Mouse (Mus musculus): Measurements from ENCODE around the gene Naa10. TPM values are rescaled to one million over a fixed set of nuclear protein-coding genes. Genes with fewer than 3 reads are reported as not detected.
A peak's percentile ranks its signal among the peaks of the same experiment; 100 is the strongest.

The Naa10 gene
- polyA plus RNA-seq, 1 experiment: 82.0 TPM

DNA sequence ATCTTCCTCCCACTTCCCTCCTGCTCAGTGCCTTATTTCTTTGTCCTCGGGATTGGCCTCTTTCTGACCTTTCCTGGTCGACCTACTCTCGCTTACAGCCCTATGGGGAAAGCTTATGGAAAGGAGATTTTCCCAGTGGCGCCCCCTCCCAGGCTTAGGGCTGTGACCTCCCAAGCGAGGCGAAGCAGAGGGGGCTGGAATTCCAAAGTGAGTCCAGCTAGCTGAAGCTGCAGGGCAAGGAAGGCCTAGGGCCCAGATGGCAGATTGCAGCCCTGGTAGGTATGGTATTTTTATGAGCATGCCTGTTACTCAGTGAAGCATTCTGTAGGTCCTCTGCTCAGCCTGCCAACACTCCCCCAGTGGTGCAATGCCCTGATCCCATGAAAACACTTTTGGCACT is 40.3 kb downstream of the Naa10 start:
- WGBS: 76% methylated on average over 6 of the region's 6 CpGs
- TF ChIP-seq CTCF (IDR thresholded peaks at IDR 0.05; ENCODE audit: borderline replicate concordance, control insufficient read depth, extremely low read depth, insufficient read depth, low read length, poor library complexity): no peak
- no peak for TF ChIP-seq POLR2A (IDR thresholded peaks at IDR 0.05; ENCODE audit: control insufficient read depth, extremely low read depth, insufficient read depth, low read length, poor library complexity)
- Histone ChIP-seq H3K27ac (ENCODE audit: control insufficient read depth, insufficient read depth, low read length) (no peak overlapping the region), H3K4me1 (replicated peaks; ENCODE audit: control insufficient read depth, insufficient read depth, low read length) (peaks cover 12% of the 10 kb centered on the region), H3K36me3 (ENCODE audit: control insufficient read depth, insufficient read depth, low read length) (no peaks in the 10 kb centered on the region), H3K4me3 (ENCODE audit: control insufficient read depth, insufficient read depth, low read length) (no peak overlapping the region), H3K27me3 (ENCODE audit: control insufficient read depth, insufficient read depth, low read length) (no peaks in the 10 kb centered on the region; the same call in 1 of the 2 replicates)
- DNase-seq: no peak

- 34% methylated on average over 16 of the region's 16 CpGs for WGBS
- Histone ChIP-seq H3K4me1 (replicated peaks; ENCODE audit: control insufficient read depth, insufficient read depth, low read length) (peaks cover 12% of the 10 kb centered on the region), H3K27me3 (ENCODE audit: control insufficient read depth, insufficient read depth, low read length) (no peaks in the 10 kb centered on the region; the same call in 1 of the 2 replicates), H3K36me3 (ENCODE audit: control insufficient read depth, insufficient read depth, low read length) (no peaks in the 10 kb centered on the region), H3K4me3 (ENCODE audit: control insufficient read depth, insufficient read depth, low read length) (peak overlapping the region; percentile 48; the same call in 1 of the 2 replicates), H3K27ac (ENCODE audit: control insufficient read depth, insufficient read depth, low read length) (no peak overlapping the region)
- TF ChIP-seq POLR2A (IDR thresholded peaks at IDR 0.05; ENCODE audit: control insufficient read depth, extremely low read depth, insufficient read depth, low read length, poor library complexity) (no peak), CTCF (IDR thresholded peaks at IDR 0.05; ENCODE audit: borderline replicate concordance, control insufficient read depth, extremely low read depth, insufficient read depth, low read length, poor library complexity) (no peak)
- DNase-seq: no peak
Measured at GRCm38 (mm10) chrX:73881036-73881427, 40.7 kb downstream of the Naa10 start.

GRCm38 (mm10) chrX:73880194-73881035 is 41.3 kb downstream of the Naa10 start:
- DNase-seq: peak; percentile 61
- Histone ChIP-seq H3K4me3 (ENCODE audit: control insufficient read depth, insufficient read depth, low read length) (peak overlapping the region; percentile 48), H3K27me3 (ENCODE audit: control insufficient read depth, insufficient read depth, low read length) (no peaks in the 10 kb centered on the region; the same call in 1 of the 2 replicates), H3K36me3 (ENCODE audit: control insufficient read depth, insufficient read depth, low read length) (no peaks in the 10 kb centered on the region), H3K27ac (ENCODE audit: control insufficient read depth, insufficient read depth, low read length) (no peak overlapping the region), H3K4me1 (replicated peaks; ENCODE audit: control insufficient read depth, insufficient read depth, low read length) (peaks cover 12% of the 10 kb centered on the region)
- TF ChIP-seq POLR2A (IDR thresholded peaks at IDR 0.05; ENCODE audit: control insufficient read depth, extremely low read depth, insufficient read depth, low read length, poor library complexity): no peak
- TF ChIP-seq CTCF (IDR thresholded peaks at IDR 0.05; ENCODE audit: borderline replicate concordance, control insufficient read depth, extremely low read depth, insufficient read depth, low read length, poor library complexity): no peak
- 3% methylated on average over 38 of the region's 48 CpGs for WGBS

- no peak overlapping the region for H3K4me3 ChIP-seq (ENCODE audit: control insufficient read depth, insufficient read depth, low read length)
- DNase-seq: no peak
- TF ChIP-seq POLR2A (IDR thresholded peaks at IDR 0.05; ENCODE audit: control insufficient read depth, extremely low read depth, insufficient read depth, low read length, poor library complexity): no peak
- no peak for TF ChIP-seq CTCF (IDR thresholded peaks at IDR 0.05; ENCODE audit: borderline replicate concordance, control insufficient read depth, extremely low read depth, insufficient read depth, low read length, poor library complexity)
- no peaks in the 10 kb centered on the region; the same call in 1 of the 2 replicates for H3K27me3 ChIP-seq (ENCODE audit: control insufficient read depth, insufficient read depth, low read length)
- no peak overlapping the region for H3K27ac ChIP-seq (ENCODE audit: control insufficient read depth, insufficient read depth, low read length)
- H3K4me1 ChIP-seq (replicated peaks; ENCODE audit: control insufficient read depth, insufficient read depth, low read length): peaks cover 12% of the 10 kb centered on the region
- no peaks in the 10 kb centered on the region for H3K36me3 ChIP-seq (ENCODE audit: control insufficient read depth, insufficient read depth, low read length)
- 59% methylated on average over 1 of the region's 1 CpGs for WGBS
Measured at GRCm38 (mm10) chrX:73877014-73877413, 44.7 kb downstream of the Naa10 start.

GRCm38 (mm10) chrX:73875881-73876280 is 45.9 kb downstream of the Naa10 start:
- Histone ChIP-seq H3K4me1 (replicated peaks; ENCODE audit: control insufficient read depth, insufficient read depth, low read length) (peaks cover 7% of the 10 kb centered on the region), H3K4me3 (ENCODE audit: control insufficient read depth, insufficient read depth, low read length) (no peak overlapping the region), H3K27ac (ENCODE audit: control insufficient read depth, insufficient read depth, low read length) (no peak overlapping the region), H3K27me3 (ENCODE audit: control insufficient read depth, insufficient read depth, low read length) (no peaks in the 10 kb centered on the region; the same call in 1 of the 2 replicates), H3K36me3 (ENCODE audit: control insufficient read depth, insufficient read depth, low read length) (no peaks in the 10 kb centered on the region)
- no peak for DNase-seq
- no peak for TF ChIP-seq POLR2A (IDR thresholded peaks at IDR 0.05; ENCODE audit: control insufficient read depth, extremely low read depth, insufficient read depth, low read length, poor library complexity)
- TF ChIP-seq CTCF (IDR thresholded peaks at IDR 0.05; ENCODE audit: borderline replicate concordance, control insufficient read depth, extremely low read depth, insufficient read depth, low read length, poor library complexity): no peak
- 78% methylated on average over 2 of the region's 2 CpGs for WGBS

GRCm38 (mm10) chrX:73871956-73872355 is 49.8 kb downstream of the Naa10 start:
- Histone ChIP-seq H3K4me3 (ENCODE audit: control insufficient read depth, insufficient read depth, low read length) (no peak overlapping the region), H3K27me3 (ENCODE audit: control insufficient read depth, insufficient read depth, low read length) (no peaks in the 10 kb centered on the region), H3K36me3 (ENCODE audit: control insufficient read depth, insufficient read depth, low read length) (no peaks in the 10 kb centered on the region), H3K4me1 (replicated peaks; ENCODE audit: control insufficient read depth, insufficient read depth, low read length) (no peaks in the 10 kb centered on the region), H3K27ac (ENCODE audit: control insufficient read depth, insufficient read depth, low read length) (no peak overlapping the region)
- DNase-seq: no peak
- no peak for TF ChIP-seq CTCF (IDR thresholded peaks at IDR 0.05; ENCODE audit: borderline replicate concordance, control insufficient read depth, extremely low read depth, insufficient read depth, low read length, poor library complexity)
- no peak for TF ChIP-seq POLR2A (IDR thresholded peaks at IDR 0.05; ENCODE audit: control insufficient read depth, extremely low read depth, insufficient read depth, low read length, poor library complexity)
- WGBS: 67% methylated on average over 1 of the region's 1 CpGs

All from thymus, adult 2 months (tissue).